ENCODE assay signal across 19 mouse cellular contexts in genomic region chr1:78141741-78142501, GRCm38 (mm10). TPM values are rescaled to one million over a fixed set of nuclear protein-coding genes. Genes with fewer than 3 reads are reported as not detected.
DNase-seq lines count a peak whose midpoint lies in the region; ATAC-seq and TF ChIP-seq lines count a peak whose summit lies in the region.
"Had no signal": no experiment of that assay in that cellular context is flagged by ENCODE, and none has a peak within 500 bp of the region (broad histone marks: within the 10 kb centered on the region; RNA-seq: fewer than 3 reads in every experiment).

No protein-coding gene starts in this region.

- no peak for TF ChIP-seq CTCF in midbrain, postnatal 0 days (IDR thresholded peaks at IDR 0.05)
- TF ChIP-seq CTCF in thymus, adult 2 months (IDR thresholded peaks at IDR 0.05; ENCODE audit: borderline replicate concordance, control insufficient read depth, extremely low read depth, insufficient read depth, low read length, poor library complexity): no peak

- intact Hi-C loops in heart, postnatal 10 days (cut with DNase I): no loop called here

- H3K4me3 ChIP-seq in intestine, embryonic 14.5 days (ENCODE audit: low read depth, low read length): no peak overlapping the region
- no peak overlapping the region for H3K4me3 ChIP-seq in intestine, embryonic 16.5 days (ENCODE audit: low read length)
- H3K4me3 ChIP-seq in hindbrain, embryonic 11.5 days (ENCODE audit: low read depth, low read length): no peak overlapping the region
- no peak overlapping the region for H3K4me3 ChIP-seq in midbrain, postnatal 0 days (ENCODE audit: low read depth, low read length)
- H3K4me3 ChIP-seq in thymus, adult 2 months (ENCODE audit: control insufficient read depth, insufficient read depth, low read length): no peak overlapping the region
- no peak overlapping the region for H3K4me3 ChIP-seq in kidney, embryonic 16.5 days (ENCODE audit: low read length)
- H3K4me3 ChIP-seq: embryonic facial prominence, embryonic 13.5 days; kidney, embryonic 15.5 days; limb, embryonic 12.5 days had no signal

- H3K4me2 ChIP-seq in intestine, embryonic 14.5 days (ENCODE audit: low read length): no peak overlapping the region
- no peak overlapping the region for H3K4me2 ChIP-seq in intestine, embryonic 16.5 days (ENCODE audit: low read depth, low read length)
- no peak overlapping the region for H3K4me2 ChIP-seq in hindbrain, embryonic 11.5 days (replicated peaks; ENCODE audit: low read depth, low read length)
- H3K4me2 ChIP-seq in midbrain, postnatal 0 days (ENCODE audit: low read depth, low read length, poor library complexity, severe bottlenecking): no peak overlapping the region
- H3K4me2 ChIP-seq in kidney, embryonic 16.5 days (replicated peaks; ENCODE audit: low read depth, low read length): no peak overlapping the region
- H3K4me2 ChIP-seq: embryonic facial prominence, embryonic 13.5 days; kidney, embryonic 15.5 days; limb, embryonic 12.5 days had no signal

- ATAC-seq in intestine, embryonic 14.5 days (replicated peaks; ENCODE audit: low FRiP score, low TSS enrichment, low read depth): no peak
- no peak for ATAC-seq in intestine, embryonic 16.5 days
- ATAC-seq in hindbrain, embryonic 11.5 days (ENCODE audit: low FRiP score): peak; percentile 70
- no peak for ATAC-seq in midbrain, postnatal 0 days (ENCODE audit: low FRiP score)
- ATAC-seq in kidney, embryonic 16.5 days (ENCODE audit: low FRiP score, low TSS enrichment): no peak
- ATAC-seq: activated CD4-positive, CD25-positive, alpha-beta regulatory T cell, adult 4 months had no signal

- no peaks in the 10 kb centered on the region for H3K36me3 ChIP-seq in intestine, embryonic 14.5 days (ENCODE audit: control insufficient read depth, insufficient read depth, low read length)
- H3K36me3 ChIP-seq in intestine, embryonic 16.5 days (ENCODE audit: control insufficient read depth, insufficient read depth, low read length): no peaks in the 10 kb centered on the region
- no peaks in the 10 kb centered on the region for H3K36me3 ChIP-seq in hindbrain, embryonic 11.5 days (ENCODE audit: control insufficient read depth, insufficient read depth, low read length)
- H3K36me3 ChIP-seq in midbrain, postnatal 0 days (ENCODE audit: insufficient read depth, low read length): no peaks in the 10 kb centered on the region
- H3K36me3 ChIP-seq in thymus, adult 2 months (ENCODE audit: control insufficient read depth, insufficient read depth, low read length): no peaks in the 10 kb centered on the region
- H3K36me3 ChIP-seq in kidney, embryonic 16.5 days (ENCODE audit: insufficient read depth, low read length): no peaks in the 10 kb centered on the region
- H3K36me3 ChIP-seq: embryonic facial prominence, embryonic 13.5 days; kidney, embryonic 15.5 days; limb, embryonic 12.5 days had no signal

- H3K27me3 ChIP-seq in intestine, embryonic 14.5 days (replicated peaks; ENCODE audit: control insufficient read depth, insufficient read depth, low read length): peaks cover 99% of the 10 kb centered on the region
- H3K27me3 ChIP-seq in intestine, embryonic 16.5 days (replicated peaks; ENCODE audit: control insufficient read depth, insufficient read depth, low read length): peaks cover 62% of the 10 kb centered on the region
- peaks cover 27% of the 10 kb centered on the region for H3K27me3 ChIP-seq in hindbrain, embryonic 11.5 days (ENCODE audit: control insufficient read depth, insufficient read depth, low read length)
- H3K27me3 ChIP-seq in midbrain, postnatal 0 days (ENCODE audit: insufficient read depth, low read length): peaks cover 34% of the 10 kb centered on the region
- no peaks in the 10 kb centered on the region for H3K27me3 ChIP-seq in thymus, adult 2 months (ENCODE audit: control insufficient read depth, insufficient read depth, low read length)
- peaks cover 96% of the 10 kb centered on the region for H3K27me3 ChIP-seq in kidney, embryonic 16.5 days (ENCODE audit: insufficient read depth, low read length)

- no peaks in the 10 kb centered on the region for H3K9me3 ChIP-seq in intestine, embryonic 14.5 days (ENCODE audit: control insufficient read depth, low read length)
- H3K9me3 ChIP-seq in intestine, embryonic 16.5 days (ENCODE audit: control insufficient read depth, low read length): no peaks in the 10 kb centered on the region
- no peaks in the 10 kb centered on the region for H3K9me3 ChIP-seq in hindbrain, embryonic 11.5 days (ENCODE audit: control insufficient read depth, low read length)
- no peaks in the 10 kb centered on the region for H3K9me3 ChIP-seq in midbrain, postnatal 0 days (ENCODE audit: low read length)
- H3K9me3 ChIP-seq in kidney, embryonic 16.5 days (ENCODE audit: low read length): no peaks in the 10 kb centered on the region
- H3K9me3 ChIP-seq: embryonic facial prominence, embryonic 13.5 days; kidney, embryonic 15.5 days; limb, embryonic 12.5 days had no signal

- no peak for TF ChIP-seq POLR2A in thymus, adult 2 months (IDR thresholded peaks at IDR 0.05; ENCODE audit: control insufficient read depth, extremely low read depth, insufficient read depth, low read length, poor library complexity)

- no peak overlapping the region for H3K9ac ChIP-seq in intestine, embryonic 14.5 days (ENCODE audit: low read length)
- no peak overlapping the region for H3K9ac ChIP-seq in intestine, embryonic 16.5 days (ENCODE audit: low read depth, low read length)
- no peak overlapping the region for H3K9ac ChIP-seq in hindbrain, embryonic 11.5 days (ENCODE audit: low read depth, low read length)
- H3K9ac ChIP-seq in midbrain, postnatal 0 days (replicated peaks; ENCODE audit: low read length, poor library complexity, severe bottlenecking): no peak overlapping the region
- H3K9ac ChIP-seq in kidney, embryonic 16.5 days (replicated peaks; ENCODE audit: low read length): no peak overlapping the region
- H3K9ac ChIP-seq: embryonic facial prominence, embryonic 13.5 days; kidney, embryonic 15.5 days; limb, embryonic 12.5 days had no signal

- peak; percentile 62 for DNase-seq in intestine, embryonic 14.5 days (ENCODE audit: low spot score)
- peak; percentile 68 for DNase-seq in embryo, embryonic 10 days (ENCODE audit: low spot score)
- DNase-seq in hindbrain, embryonic 11.5 days (ENCODE audit: low spot score): peak; percentile 74
- DNase-seq in midbrain, postnatal 0 days (ENCODE audit: low spot score): peak; percentile 79
- DNase-seq in thymus, adult 2 months: no peak
- no peak for DNase-seq in heart, postnatal 10 days
- DNase-seq: cerebellum, adult 18-20 months; lung, adult 18-20 months; right cerebral cortex, postnatal 14 days had no signal

- no peaks in the 10 kb centered on the region for H3K4me1 ChIP-seq in intestine, embryonic 14.5 days (replicated peaks; ENCODE audit: control insufficient read depth, insufficient read depth, low read length)
- H3K4me1 ChIP-seq in intestine, embryonic 16.5 days (ENCODE audit: control insufficient read depth, insufficient read depth, low read length): no peaks in the 10 kb centered on the region
- peaks cover 5% of the 10 kb centered on the region; the same call in 1 of the 2 replicates for H3K4me1 ChIP-seq in hindbrain, embryonic 11.5 days (replicated peaks; ENCODE audit: control insufficient read depth, insufficient read depth, low read length)
- H3K4me1 ChIP-seq in midbrain, postnatal 0 days (ENCODE audit: insufficient read depth, low read length): no peaks in the 10 kb centered on the region
- H3K4me1 ChIP-seq in thymus, adult 2 months (replicated peaks; ENCODE audit: control insufficient read depth, insufficient read depth, low read length): no peaks in the 10 kb centered on the region
- H3K4me1 ChIP-seq in kidney, embryonic 16.5 days (ENCODE audit: insufficient read depth, low read length): no peaks in the 10 kb centered on the region
- H3K4me1 ChIP-seq: limb, embryonic 12.5 days had no signal

- 18% methylated on average over 9 of the region's 9 CpGs for WGBS in intestine, embryonic 14.5 days
- 23% methylated on average over 9 of the region's 9 CpGs for WGBS in intestine, embryonic 16.5 days
- WGBS in hindbrain, embryonic 11.5 days: 10% methylated on average over 9 of the region's 9 CpGs
- WGBS in midbrain, postnatal 0 days: 28% methylated on average over 9 of the region's 9 CpGs
- 29% methylated on average over 9 of the region's 9 CpGs for WGBS in thymus, adult 2 months
- 24% methylated on average over 9 of the region's 9 CpGs for WGBS in kidney, embryonic 16.5 days

- no peak overlapping the region for H3K27ac ChIP-seq in intestine, embryonic 14.5 days (ENCODE audit: low read depth)
- H3K27ac ChIP-seq in intestine, embryonic 16.5 days (ENCODE audit: low read length): no peak overlapping the region
- no peak overlapping the region; the same call in 1 of the 2 replicates for H3K27ac ChIP-seq in hindbrain, embryonic 11.5 days (ENCODE audit: low read depth, low read length)
- no peak overlapping the region for H3K27ac ChIP-seq in midbrain, postnatal 0 days (ENCODE audit: low read depth, low read length)
- H3K27ac ChIP-seq in thymus, adult 2 months (ENCODE audit: control insufficient read depth, insufficient read depth, low read length): no peak overlapping the region
- no peak overlapping the region for H3K27ac ChIP-seq in kidney, embryonic 16.5 days (ENCODE audit: low read length)
- H3K27ac ChIP-seq: embryonic facial prominence, embryonic 13.5 days; kidney, embryonic 15.5 days; limb, embryonic 12.5 days had no signal

RNA-seq across cellular contexts. Expression of gene Pax3, which starts 55.0 kb away (rescaled TPM):
- polyA plus RNA-seq in intestine, embryonic 14.5 days (2014; fragmentation: Nextera tagmentation; extraction: Ambion mirVana): not detected in 2 replicates
- polyA plus RNA-seq in intestine, embryonic 16.5 days (2015; fragmentation: Nextera tagmentation; extraction: Ambion mirVana): not detected in 2 replicates
- polyA plus RNA-seq in hindbrain, embryonic 11.5 days (2014; fragmentation: Nextera tagmentation; extraction: Ambion mirVana): 48.3 and 49.2 TPM in 2 replicates
- 5.3 and 5.8 TPM in 2 replicates for total RNA-seq in midbrain, postnatal 0 days (2014; rRNA removed)
- 4.4 and 4.5 TPM in 2 replicates for polyA plus RNA-seq in midbrain, postnatal 0 days (2015; fragmentation: Nextera tagmentation; extraction: Ambion mirVana)
- 0.09 and 0.11 TPM in 2 replicates for polyA plus RNA-seq in thymus, adult 2 months (2012; rRNA removed)
- under 1 TPM in 1 of 2 experiments, not detected in 1; 0.15 TPM for total RNA-seq in heart, postnatal 10 days (2021)
- polyA plus RNA-seq in kidney, embryonic 16.5 days (2015; fragmentation: Nextera tagmentation; extraction: Ambion mirVana): 0.05 TPM in 1 of 2 replicates, not detected in the other
- total RNA-seq: hematopoietic stem cell, adult 5-6 weeks; layer of hippocampus, adult 8-10 months; megakaryocyte progenitor cell, adult 5-6 weeks; neutrophil, adult 5-6 weeks had no signal
- polyA plus RNA-seq: kidney, embryonic 15.5 days had no signal

Comparison
In these comparisons a context has a peak if more than half of its experiments do, and no peak if none do; other contexts are left out.
1. DNase-seq: peak in intestine, embryonic 14.5 days (single experiment), embryo, embryonic 10 days (single experiment), hindbrain, embryonic 11.5 days (single experiment) and midbrain, postnatal 0 days (single experiment); none in thymus, adult 2 months (single experiment) and heart, postnatal 10 days (0 of 2).